Mouse (Mus musculus): ENCODE data around the gene Pik3r2.

Gene Pik3r2

GRCm38 (mm10) chr8:70742176-70742575, 34.3 kb downstream of the Pik3r2 start:
- no peak for DNase-seq (ENCODE audit: low spot score in 2 of 2)

GRCm38 (mm10) chr8:70741661-70742060, 34.9 kb downstream of the Pik3r2 start:
- DNase-seq (ENCODE audit: low spot score in 2 of 2): no peak

- no peak for DNase-seq (ENCODE audit: low spot score in 2 of 2)
These were observed 38.3 kb downstream of the Pik3r2 start for GRCm38 (mm10) chr8:70738211-70738610.

GRCm38 (mm10) chr8:70737705-70738104, 38.8 kb downstream of the Pik3r2 start:
- no peak for DNase-seq (ENCODE audit: low spot score in 2 of 2)

GRCm38 (mm10) chr8:70730956-70731355, 45.6 kb downstream of the Pik3r2 start:
- DNase-seq (ENCODE audit: low spot score in 2 of 2): no peak

- no peak for DNase-seq (ENCODE audit: low spot score in 2 of 2)
These were observed 46.6 kb downstream of the Pik3r2 start for GRCm38 (mm10) chr8:70729808-70730475.

GRCm38 (mm10) chr8:70726721-70727120, 49.8 kb downstream of the Pik3r2 start:
- no peak for DNase-seq (ENCODE audit: low spot score in 2 of 2)

- DNase-seq (ENCODE audit: low spot score in 2 of 2): no peak
These were observed 50.6 kb downstream of the Pik3r2 start for GRCm38 (mm10) chr8:70725792-70726447.

GRCm38 (mm10) chr8:70724216-70724615, 52.3 kb downstream of the Pik3r2 start:
- DNase-seq (ENCODE audit: low spot score in 2 of 2): no peak

GRCm38 (mm10) chr8:70723486-70724210, 52.9 kb downstream of the Pik3r2 start, which contains the start of gene Pde4c:
Pde4c (plus strand) TSS chr8:70723720.
- DNase-seq (ENCODE audit: low spot score in 2 of 2): no peak

GRCm38 (mm10) chr8:70721601-70722000, 54.9 kb downstream of the Pik3r2 start:
- DNase-seq (ENCODE audit: low spot score in 2 of 2): no peak

GRCm38 (mm10) chr8:70720739-70721138, 55.8 kb downstream of the Pik3r2 start:
- DNase-seq (ENCODE audit: low spot score in 2 of 2): peak in 1 of 2 experiments; percentile 73

GRCm38 (mm10) chr8:70719796-70720270, 56.7 kb downstream of the Pik3r2 start:
- DNase-seq (ENCODE audit: low spot score in 2 of 2): no peak

- DNase-seq (ENCODE audit: low spot score in 2 of 2): no peak
These were observed 58.2 kb downstream of the Pik3r2 start, which contains the start of gene Gm3336 for GRCm38 (mm10) chr8:70718297-70718696. Gm3336 (plus strand) TSS chr8:70718543.

All from frontal cortex, postnatal 10 days (tissue).